Mouse (Mus musculus) mesoderm, embryonic 11.5 days (tissue): ENCODE measurements around the gene Zfp446.

Source experiments
- DNase-seq: peaks from one replicate; pipeline ENCODE4 v3.0.0-alpha.2; 2012; ENCODE audit warnings: low read depth, low spot score

The Zfp446 gene

DNA sequence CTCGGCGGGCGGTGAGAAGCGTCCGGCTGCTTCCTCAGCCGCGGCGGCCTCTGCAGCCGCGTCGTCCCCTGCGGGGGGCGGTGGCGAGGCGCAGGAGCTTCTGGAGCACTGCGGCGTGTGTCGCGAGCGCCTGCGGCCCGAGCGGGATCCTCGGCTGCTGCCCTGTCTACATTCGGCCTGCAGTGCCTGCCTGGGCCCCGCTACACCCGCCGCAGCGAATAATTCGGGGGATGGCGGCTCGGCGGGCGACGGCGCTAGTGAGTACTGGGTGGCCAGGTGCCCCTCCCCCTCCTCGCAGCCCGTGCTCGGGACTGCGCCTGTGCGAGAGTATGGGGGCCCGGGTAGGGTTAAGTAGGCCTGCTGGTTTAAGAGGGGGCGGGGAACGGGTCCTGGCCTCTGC is 47.2 kb downstream of the Zfp446 start:
- peak; percentile 81 for DNase-seq

DNA sequence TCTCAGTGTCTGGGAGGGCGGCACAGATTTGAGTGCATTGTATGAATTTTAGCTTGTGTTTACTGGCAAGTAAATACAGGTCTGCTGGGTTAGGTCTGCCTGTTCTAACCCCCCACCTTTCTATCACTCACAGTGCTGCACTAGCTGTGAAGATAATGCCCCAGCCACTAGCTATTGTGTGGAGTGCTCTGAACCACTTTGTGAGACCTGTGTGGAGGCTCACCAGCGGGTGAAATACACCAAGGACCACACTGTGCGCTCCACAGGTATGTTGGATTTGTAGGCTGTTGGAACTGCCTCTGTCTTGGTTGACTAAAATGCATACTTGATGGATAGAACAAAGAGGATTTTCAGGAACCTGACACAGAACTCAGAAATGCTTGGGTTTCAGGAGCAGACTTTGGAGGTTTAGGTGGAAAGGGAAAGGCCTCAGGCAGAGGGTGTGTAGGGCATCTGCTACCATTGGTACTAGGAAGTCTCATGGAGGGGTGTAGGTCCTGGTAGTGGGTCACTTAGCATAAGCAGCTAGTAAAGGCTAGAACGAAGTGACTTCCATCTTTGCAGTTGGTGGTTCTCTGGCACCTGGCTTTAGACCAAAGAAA is 48.0 kb downstream of the Zfp446 start:
- DNase-seq: no peak

DNA sequence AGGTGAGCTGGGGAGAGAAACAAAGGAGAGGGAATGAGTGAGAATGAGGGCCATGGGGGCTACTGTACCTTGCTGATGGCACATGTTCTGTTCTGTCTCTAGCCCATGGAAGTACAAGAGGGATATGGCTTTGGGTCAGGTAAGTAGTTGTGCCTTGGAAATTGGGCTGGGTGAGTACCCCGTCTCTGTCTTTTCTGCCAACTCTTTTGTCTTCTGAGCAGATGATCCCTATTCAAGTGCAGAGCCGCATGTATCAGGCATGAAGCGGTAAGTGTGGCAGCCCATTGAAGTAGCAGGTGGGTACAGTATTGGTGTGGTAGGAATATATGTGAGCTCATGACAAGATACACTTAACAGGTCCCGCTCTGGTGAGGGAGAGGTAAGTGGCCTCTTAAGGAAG is 51.3 kb downstream of the Zfp446 start:
- no peak for DNase-seq

DNA sequence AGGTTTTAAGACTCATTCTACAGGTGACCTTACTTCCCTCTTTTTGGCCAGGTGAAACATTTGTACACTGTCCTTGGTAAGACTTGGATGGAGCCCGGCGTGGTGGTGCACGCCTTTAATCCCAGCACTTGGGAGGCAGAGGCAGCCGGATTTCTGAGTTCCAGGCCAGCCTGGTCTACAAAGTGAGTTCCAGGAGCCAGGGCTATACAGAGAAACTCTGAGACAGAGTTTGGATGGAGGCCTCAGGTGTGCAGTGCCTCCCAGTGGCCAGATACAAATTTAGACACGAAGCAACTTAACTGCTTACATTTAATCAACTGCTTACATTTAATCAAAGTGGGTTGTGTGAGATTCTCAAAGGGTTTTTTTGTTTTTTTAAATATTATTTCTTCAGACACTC is 53.4 kb downstream of the Zfp446 start:
- no peak for DNase-seq

DNA sequence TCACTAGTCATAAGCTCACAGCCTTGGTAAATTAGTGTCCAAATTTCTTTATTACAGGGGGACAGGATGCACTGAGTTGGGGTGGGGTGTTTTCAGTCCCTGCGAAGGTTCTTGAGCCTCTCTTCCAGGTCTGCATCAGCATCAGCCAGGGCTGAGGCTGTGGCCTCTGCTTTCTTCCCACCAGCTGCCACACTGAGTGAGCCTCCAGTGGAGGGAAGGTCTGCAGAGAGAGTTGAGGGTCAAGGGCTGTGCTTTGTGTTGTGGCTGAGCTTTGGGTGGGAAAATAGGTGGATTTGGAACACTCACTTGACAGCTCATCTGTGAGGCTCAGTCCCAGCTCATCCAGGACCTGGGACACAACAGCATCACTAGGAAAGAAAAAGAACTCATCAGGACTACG is 54.3 kb downstream of the Zfp446 start:
- no peak for DNase-seq

DNA sequence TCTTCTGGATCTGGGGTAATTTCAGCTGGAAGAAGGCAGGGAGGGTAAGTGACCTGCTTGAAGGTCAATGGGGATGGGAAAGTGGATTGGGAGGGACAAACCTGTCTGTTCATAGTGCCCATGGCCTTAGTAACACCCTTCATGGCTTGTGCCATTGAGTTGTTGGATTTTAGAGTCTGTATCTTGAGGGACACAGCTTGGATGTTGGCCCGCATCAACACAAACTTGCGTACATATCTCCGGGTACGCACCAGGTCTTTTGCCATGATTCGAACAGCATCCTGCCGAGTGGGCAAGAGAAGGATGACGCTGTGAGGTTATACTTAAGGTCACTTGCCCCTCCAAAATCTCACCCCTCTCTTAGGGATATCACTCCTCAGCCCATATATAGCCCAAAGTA is 54.9 kb downstream of the Zfp446 start:
- no peak for DNase-seq

DNA sequence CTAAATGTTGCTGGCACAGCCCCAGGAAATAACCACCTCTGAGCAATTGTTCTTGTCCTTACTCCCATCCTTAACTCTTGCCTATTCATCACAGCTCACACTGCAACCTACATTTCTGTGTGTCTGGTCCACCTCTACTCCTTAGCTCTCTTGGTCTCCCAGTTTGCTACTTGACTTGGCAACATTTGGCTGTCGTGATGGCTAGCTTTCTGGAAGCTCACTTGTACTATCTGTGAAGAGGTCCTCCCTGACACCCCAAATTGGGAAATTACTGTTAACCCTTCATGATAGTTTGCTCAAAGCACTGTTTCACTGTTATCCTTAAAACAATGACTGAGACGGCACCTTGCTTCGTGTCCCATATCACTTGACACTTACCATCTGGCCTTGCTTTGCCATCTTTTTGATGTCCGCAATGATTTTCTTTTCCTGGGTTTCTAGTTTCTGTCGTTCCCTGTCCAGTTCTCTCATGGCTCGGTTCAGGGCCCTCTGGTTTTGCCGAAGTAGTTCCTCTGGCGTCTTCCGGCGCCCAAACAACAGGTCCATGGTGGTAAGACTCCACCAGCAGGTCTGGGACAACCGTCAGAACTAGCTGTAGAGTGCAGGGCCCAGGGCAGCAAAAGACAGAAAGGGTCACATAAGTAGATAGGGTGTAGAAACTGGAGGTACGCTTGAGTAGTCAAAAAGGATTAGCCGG is 56.0 kb downstream of the Zfp446 start:
- no peak for DNase-seq

DNA sequence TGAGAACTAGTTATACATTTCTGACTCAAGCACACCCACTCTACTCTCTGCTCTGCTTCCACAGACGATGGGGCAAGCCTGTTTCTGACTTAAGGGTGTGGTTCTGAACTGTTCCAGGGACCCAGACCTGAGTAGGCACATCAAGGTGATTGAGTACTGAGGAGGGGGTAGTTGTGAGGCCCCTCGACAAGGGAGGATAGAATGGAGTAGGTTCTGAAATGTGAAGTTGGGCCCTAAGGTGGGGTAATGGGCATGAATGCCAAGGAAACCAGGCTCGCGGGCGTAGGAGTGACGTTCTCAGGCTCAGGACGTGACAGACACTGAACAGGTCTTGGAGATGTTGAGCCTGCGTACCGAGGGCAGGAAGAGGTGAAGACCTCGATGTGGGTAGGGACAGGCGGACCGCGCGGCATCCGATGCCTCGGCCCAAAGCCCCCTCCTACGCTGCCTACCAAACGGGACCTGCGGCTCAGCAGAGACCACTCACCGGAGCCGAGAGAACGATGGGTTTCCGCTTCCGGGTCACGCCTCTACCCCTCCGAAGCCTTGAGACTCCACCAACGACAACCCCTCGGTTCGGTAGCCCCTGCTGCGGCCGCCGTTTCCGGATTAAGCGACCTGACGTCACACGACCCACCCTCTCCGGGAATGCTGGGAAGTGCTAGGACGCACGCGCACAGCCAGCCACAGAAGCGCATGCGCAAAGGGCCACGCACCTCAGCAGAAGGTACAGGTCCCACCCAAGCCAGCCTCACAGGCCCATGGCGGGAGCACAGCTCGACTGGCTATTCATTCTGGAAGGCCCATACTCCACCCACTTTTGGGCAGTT is 56.7 kb downstream of the Zfp446 start, which contains the start of gene Chmp2a:
Gene Chmp2a (minus strand): TSS at position 660 of the 830 bp plus-strand sequence.
- peak; percentile 98 for DNase-seq
